Mouse (Mus musculus): Measurements from ENCODE around the gene Acad8. TPM values are rescaled to one million over a fixed set of nuclear protein-coding genes. Genes with fewer than 3 reads are reported as not detected.

The Acad8 gene
- polyA plus RNA-seq, 1 experiment from 2014 or later = 49.5 TPM

Other genes with a start within 250 kb of the Acad8 start
- 10.5 and 11.1 TPM in 2 replicates for gene Glb1l2, start 193.1 kb downstream of the Acad8 start, polyA plus RNA-seq (2015; fragmentation: Nextera tagmentation; extraction: Ambion mirVana)
- gene Glb1l3, start 138.7 kb downstream of the Acad8 start, polyA plus RNA-seq (2015; fragmentation: Nextera tagmentation; extraction: Ambion mirVana) = 0.48 and 0.89 TPM in 2 replicates
- not detected in 2 replicates for gene Gm1110, start 76.5 kb downstream of the Acad8 start, polyA plus RNA-seq (2015; fragmentation: Nextera tagmentation; extraction: Ambion mirVana)
- 112 and 123 TPM in 2 replicates for gene Thyn1, start 144 bp upstream of the Acad8 start, polyA plus RNA-seq (2015; fragmentation: Nextera tagmentation; extraction: Ambion mirVana)
- gene Vps26b, start 30.5 kb upstream of the Acad8 start, polyA plus RNA-seq (2015; fragmentation: Nextera tagmentation; extraction: Ambion mirVana) = 25.1 and 27.6 TPM in 2 replicates
- 34.4 and 35.1 TPM in 2 replicates for gene Ncapd3, start 30.6 kb upstream of the Acad8 start, polyA plus RNA-seq (2015; fragmentation: Nextera tagmentation; extraction: Ambion mirVana)
- gene Jam3, start 155.9 kb upstream of the Acad8 start, polyA plus RNA-seq (2015; fragmentation: Nextera tagmentation; extraction: Ambion mirVana) = 55.9 and 59.0 TPM in 2 replicates

Measured in lung, embryonic 16.5 days (tissue).